Mouse (Mus musculus): ENCODE measurements around the gene Fer1l4. TPM values are rescaled to one million over a fixed set of nuclear protein-coding genes. Genes with fewer than 3 reads are reported as not detected.

The Fer1l4 gene
- total and polyA plus RNA-seq, 3 experiments: not detected

DNA sequence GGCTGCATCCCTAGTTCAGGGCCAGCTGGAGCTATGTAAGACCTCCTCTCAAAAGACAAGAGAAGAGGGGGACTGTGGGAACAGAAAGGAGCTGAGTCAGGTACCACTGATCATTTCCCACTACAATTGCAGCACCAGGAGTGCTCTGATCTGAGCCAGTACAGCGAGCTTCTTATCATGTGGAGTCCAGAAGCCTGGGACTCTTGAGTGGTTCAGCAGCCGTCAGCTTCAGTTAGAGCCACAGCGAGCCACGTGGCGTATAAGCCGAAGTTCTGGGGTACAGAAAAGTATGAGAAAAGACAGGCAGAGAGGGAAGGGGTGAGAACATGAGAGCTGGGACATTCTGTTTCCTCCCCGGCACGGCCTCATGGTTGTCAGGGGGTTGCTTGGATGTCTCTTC lies 31.5 kb downstream of the Fer1l4 start:
- no peaks in the 10 kb centered on the region for H3K9me3 ChIP-seq (replicated peaks; ENCODE audit: low read length)
- peaks cover 0 to 5% of the 10 kb centered on the region in 2 experiments; a peak in 2 of 4 replicates for H3K4me1 ChIP-seq (ENCODE audit: control insufficient read depth in 1 of 2, insufficient read depth in 2 of 2)
- H3K27me3 ChIP-seq (replicated peaks): no peaks in the 10 kb centered on the region
- in situ Hi-C loops (cut with MboI; ENCODE audit: low pct_ligation_motif_present, low pct_unique_long_range_greater_than_20kb, low sequenced_read_pairs): no loop called here
- H3K36me3 ChIP-seq (replicated peaks in 1 of 2; ENCODE audit: control insufficient read depth in 1 of 2, insufficient read depth in 1 of 2, low read length in 1 of 2): peaks cover 29 to 44% of the 10 kb centered on the region in 2 experiments
- no peak overlapping the region for H3K4me2 ChIP-seq (ENCODE audit: insufficient read depth, low read depth, poor library complexity, severe bottlenecking)
- no peak overlapping the region for H3K9ac ChIP-seq (ENCODE audit: insufficient read depth, low read depth)
- H3K79me2 ChIP-seq (replicated peaks; ENCODE audit: control insufficient read depth, extremely low read depth, insufficient read depth, poor library complexity, severe bottlenecking): no peaks in the 10 kb centered on the region
- H3K4me3 ChIP-seq (replicated peaks in 1 of 3; ENCODE audit: low read depth in 2 of 3, low read length in 2 of 3, poor library complexity in 1 of 3): no peak overlapping the region
- no peak for TF ChIP-seq ETS1 (conservative IDR thresholded peaks at IDR 0.05; ENCODE audit: low read depth, low read length)
- TF ChIP-seq IRF4 (IDR thresholded peaks at IDR 0.05; ENCODE audit: low read depth, low read length): no peak
- TF ChIP-seq ZC3H11A (IDR thresholded peaks at IDR 0.05; ENCODE audit: low read depth, low read length): no peak
- no peak for TF ChIP-seq TBP (conservative IDR thresholded peaks at IDR 0.05; ENCODE audit: low read depth, low read length)
- no peak for TF ChIP-seq CHD1 (IDR thresholded peaks at IDR 0.05; ENCODE audit: low read depth, low read length)
- no peak for TF ChIP-seq PAX5 (IDR thresholded peaks at IDR 0.05; ENCODE audit: low read length)
- TF ChIP-seq SMC3 (IDR thresholded peaks at IDR 0.05; ENCODE audit: low read depth, low read length): no peak
- TF ChIP-seq MYC (IDR thresholded peaks at IDR 0.05; ENCODE audit: low read depth, low read length): no peak
- TF ChIP-seq USF1 (IDR thresholded peaks at IDR 0.05; ENCODE audit: low read depth, low read length): no peak
- TF ChIP-seq ZMIZ1 (IDR thresholded peaks at IDR 0.05; ENCODE audit: low read depth, low read length): no peak
- no peak for TF ChIP-seq GABPA (IDR thresholded peaks at IDR 0.05; ENCODE audit: insufficient replicate concordance, low read depth, low read length)
- TF ChIP-seq NELFE (IDR thresholded peaks at IDR 0.05; ENCODE audit: low read depth, low read length): no peak
- TF ChIP-seq ZNF384 (IDR thresholded peaks at IDR 0.05; ENCODE audit: low read depth, low read length): no peak
- no peak for TF ChIP-seq ELF1 (IDR thresholded peaks at IDR 0.05; ENCODE audit: low read depth, low read length)
- no peak for TF ChIP-seq E2F4 (IDR thresholded peaks at IDR 0.05; ENCODE audit: insufficient replicate concordance, low read depth, low read length)
- no peak for TF ChIP-seq MAX (IDR thresholded peaks at IDR 0.05; ENCODE audit: low read length)
- no peak overlapping the region for H3K27ac ChIP-seq (ENCODE audit: insufficient read depth, low read depth)
- DNase-seq (ENCODE audit: extremely low read depth): no peak
- dilution Hi-C loops (cut with MboI; ENCODE audit: extremely low pct_ligation_motif_present, extremely low pct_unique_long_range_greater_than_20kb, low sequenced_read_pairs): no loop called here

DNA sequence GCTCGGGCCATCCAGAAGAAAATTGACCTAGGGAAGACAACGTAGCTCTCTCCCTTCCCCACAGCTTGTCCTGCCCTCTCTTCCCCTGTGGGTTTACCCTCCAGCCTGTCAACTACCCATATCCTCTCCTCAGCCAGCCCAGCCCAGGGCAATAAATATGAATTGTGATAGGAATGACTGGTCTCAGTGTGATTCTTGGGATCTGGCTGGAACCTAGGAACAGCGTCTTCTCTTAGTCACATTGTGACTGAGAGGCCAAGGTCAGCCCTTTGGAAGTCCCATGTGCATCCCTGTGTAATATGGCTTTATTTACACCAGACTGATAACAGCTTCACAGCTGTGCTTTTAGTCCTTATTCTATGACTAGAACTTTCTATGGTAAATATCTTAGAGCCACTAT lies 34.6 kb downstream of the Fer1l4 start:
- H3K27ac ChIP-seq (ENCODE audit: insufficient read depth, low read depth): no peak overlapping the region
- H3K9me3 ChIP-seq (replicated peaks; ENCODE audit: low read length): no peaks in the 10 kb centered on the region
- no peak overlapping the region for H3K4me2 ChIP-seq (ENCODE audit: insufficient read depth, low read depth, poor library complexity, severe bottlenecking)
- DNase-seq (ENCODE audit: extremely low read depth): no peak
- in situ Hi-C loops (cut with MboI; ENCODE audit: low pct_ligation_motif_present, low pct_unique_long_range_greater_than_20kb, low sequenced_read_pairs) (no loop called here), dilution Hi-C loops (cut with MboI; ENCODE audit: extremely low pct_ligation_motif_present, extremely low pct_unique_long_range_greater_than_20kb, low sequenced_read_pairs) (no loop called here)
- H3K4me1 ChIP-seq (ENCODE audit: control insufficient read depth in 1 of 2, insufficient read depth in 2 of 2): no peaks in the 10 kb centered on the region
- TF ChIP-seq HCFC1 (IDR thresholded peaks at IDR 0.05; ENCODE audit: low read depth, low read length) (no peak), JUN (IDR thresholded peaks at IDR 0.05; ENCODE audit: insufficient read depth, low read depth, low read length) (no peak), MEF2A (IDR thresholded peaks at IDR 0.05; ENCODE audit: borderline replicate concordance, low read depth, low read length) (no peak), MYC (IDR thresholded peaks at IDR 0.05; ENCODE audit: low read depth, low read length) (no peak)
- no peak overlapping the region for H3K9ac ChIP-seq (ENCODE audit: insufficient read depth, low read depth)
- no peaks in the 10 kb centered on the region for H3K27me3 ChIP-seq (replicated peaks)
- H3K79me2 ChIP-seq (replicated peaks; ENCODE audit: control insufficient read depth, extremely low read depth, insufficient read depth, poor library complexity, severe bottlenecking): no peaks in the 10 kb centered on the region
- peaks cover 55 to 75% of the 10 kb centered on the region in 2 experiments for H3K36me3 ChIP-seq (replicated peaks in 1 of 2; ENCODE audit: control insufficient read depth in 1 of 2, insufficient read depth in 1 of 2, low read length in 1 of 2)
- no peak overlapping the region for H3K4me3 ChIP-seq (replicated peaks in 1 of 3; ENCODE audit: low read depth in 2 of 3, low read length in 2 of 3, poor library complexity in 1 of 3)
